Comparison of ENCODE assay signal across 14 mouse cellular contexts in the genomic region with DNA sequence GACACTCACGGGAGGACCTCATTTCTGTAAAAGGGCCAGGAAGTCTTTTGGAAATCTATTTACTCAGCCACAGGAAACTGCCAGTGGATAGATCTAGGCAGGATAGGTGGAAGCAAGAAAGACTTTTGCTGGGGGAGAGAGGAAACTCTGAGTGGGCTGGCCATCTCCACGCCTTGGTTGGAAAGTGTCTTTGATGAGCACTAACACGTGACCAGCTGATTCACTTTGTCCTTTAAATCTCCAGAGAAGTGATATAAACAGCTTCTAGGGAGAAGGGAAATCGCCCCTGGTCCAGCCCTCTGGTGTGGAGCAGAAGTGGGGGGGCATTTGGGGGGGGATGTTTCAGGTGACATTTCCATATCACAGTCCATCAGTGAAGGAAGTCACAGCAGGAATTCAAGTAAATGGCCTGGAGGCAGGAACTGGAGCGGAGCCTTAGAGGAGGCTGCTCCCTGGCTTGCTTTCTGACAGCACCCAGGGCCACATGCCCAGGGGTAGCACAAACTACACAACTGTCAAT.
A peak's percentile ranks its signal among the peaks of the same experiment; 100 is the strongest.
DNase-seq lines count a peak whose midpoint lies in the region; ATAC-seq and TF ChIP-seq lines count a peak whose summit lies in the region.
"Had no signal": no experiment of that assay in that cellular context is flagged by ENCODE, and none has a peak within 500 bp of the region (broad histone marks: within the 10 kb centered on the region; RNA-seq: fewer than 3 reads in every experiment).

No protein-coding gene starts in this region.

- DNase-seq in heart, embryonic 10.5 days (ENCODE audit: low spot score): no peak
- no peak for DNase-seq in heart, postnatal 25 days (ENCODE audit: low spot score)
- DNase-seq in neural tube, embryonic 11.5 days (ENCODE audit: low spot score): no peak
- no peak for DNase-seq in neural tube, embryonic 10.5 days (ENCODE audit: extremely low spot score, low spot score)
- DNase-seq in limb, embryonic 14.5 days (ENCODE audit: low spot score): no peak
- DNase-seq in layer of hippocampus, postnatal 14 days (ENCODE audit: low spot score in 2 of 2): no peak
- DNase-seq in left cerebral cortex, adult 18-20 months (ENCODE audit: low spot score in 2 of 2): no peak
- DNase-seq in cerebellum, postnatal 14 days: no peak
- DNase-seq: kidney, adult 11 months; liver, embryonic 13.5 days; spleen, adult 18-20 months; thymus, adult 2 months had no signal

- no peaks in the 10 kb centered on the region for H3K36me3 ChIP-seq in heart, embryonic 10.5 days
- H3K36me3 ChIP-seq in neural tube, embryonic 11.5 days (ENCODE audit: control insufficient read depth, insufficient read depth, low read length): no peaks in the 10 kb centered on the region
- no peaks in the 10 kb centered on the region for H3K36me3 ChIP-seq in limb, embryonic 14.5 days (ENCODE audit: control insufficient read depth, insufficient read depth, low read length)
- H3K36me3 ChIP-seq: liver, embryonic 13.5 days had no signal

- H3K9me3 ChIP-seq in heart, embryonic 10.5 days: no peaks in the 10 kb centered on the region
- no peaks in the 10 kb centered on the region for H3K9me3 ChIP-seq in neural tube, embryonic 11.5 days (ENCODE audit: control insufficient read depth, low read length)
- no peaks in the 10 kb centered on the region for H3K9me3 ChIP-seq in limb, embryonic 14.5 days (ENCODE audit: control insufficient read depth, low read length)
- H3K9me3 ChIP-seq: liver, embryonic 13.5 days had no signal

- 37% methylated on average over 5 of the region's 5 CpGs for WGBS in heart, embryonic 10.5 days
- WGBS in neural tube, embryonic 11.5 days: 59% methylated on average over 5 of the region's 5 CpGs
- 32% methylated on average over 5 of the region's 5 CpGs for WGBS in limb, embryonic 14.5 days

- H3K4me1 ChIP-seq in heart, embryonic 10.5 days: peaks cover 49% of the 10 kb centered on the region
- H3K4me1 ChIP-seq in neural tube, embryonic 11.5 days (ENCODE audit: control insufficient read depth, insufficient read depth, low read length): no peaks in the 10 kb centered on the region
- H3K4me1 ChIP-seq in limb, embryonic 14.5 days (ENCODE audit: control insufficient read depth, insufficient read depth, low read length): peaks cover 41% of the 10 kb centered on the region
- H3K4me1 ChIP-seq: liver, embryonic 13.5 days had no signal

- H3K9ac ChIP-seq in neural tube, embryonic 11.5 days (ENCODE audit: low read length): no peak overlapping the region
- no peak overlapping the region for H3K9ac ChIP-seq in limb, embryonic 14.5 days (ENCODE audit: low read depth, low read length, severe bottlenecking)
- H3K9ac ChIP-seq: liver, embryonic 13.5 days had no signal

- H3K4me2 ChIP-seq in neural tube, embryonic 11.5 days (ENCODE audit: low read depth): no peak overlapping the region
- H3K4me2 ChIP-seq in limb, embryonic 14.5 days (replicated peaks; ENCODE audit: low read depth, low read length, severe bottlenecking): no peak overlapping the region
- H3K4me2 ChIP-seq: liver, embryonic 13.5 days had no signal

- intact Hi-C loops in heart, postnatal 25 days (cut with DNase I): no loop called here

- no peak for ATAC-seq in neural tube, embryonic 11.5 days (ENCODE audit: insufficient read depth, low FRiP score, low TSS enrichment)
- ATAC-seq in limb, embryonic 14.5 days (ENCODE audit: low FRiP score, low read depth): 0 out of 2 replicates have a peak, but pooled peaks have one; percentile 14
- ATAC-seq: forebrain, embryonic 14.5 days; midbrain, embryonic 16.5 days had no signal

- peak overlapping the region; percentile 87 for H3K27ac ChIP-seq in heart, embryonic 10.5 days
- H3K27ac ChIP-seq in neural tube, embryonic 11.5 days (ENCODE audit: low read depth, low read length): 0 out of 2 replicates have a peak overlapping the region, but pooled peaks have one; percentile 17
- peak overlapping the region; percentile 65 for H3K27ac ChIP-seq in limb, embryonic 14.5 days (replicated peaks; ENCODE audit: low read depth, low read length)
- H3K27ac ChIP-seq: liver, embryonic 13.5 days had no signal

- no peak overlapping the region; the same call in 1 of the 2 replicates for H3K4me3 ChIP-seq in heart, embryonic 10.5 days
- H3K4me3 ChIP-seq in neural tube, embryonic 11.5 days (ENCODE audit: low read depth, low read length): no peak overlapping the region
- H3K4me3 ChIP-seq in limb, embryonic 14.5 days (replicated peaks; ENCODE audit: low read length): no peak overlapping the region
- H3K4me3 ChIP-seq: liver, embryonic 13.5 days had no signal

- TF ChIP-seq POLR2A in limb, embryonic 14.5 days (IDR thresholded peaks at IDR 0.05; ENCODE audit: borderline replicate concordance, extremely low read depth, insufficient read depth, insufficient read length): no peak

- H3K27me3 ChIP-seq in heart, embryonic 10.5 days (ENCODE audit: insufficient read depth, poor library complexity, severe bottlenecking): no peaks in the 10 kb centered on the region
- H3K27me3 ChIP-seq in neural tube, embryonic 11.5 days (ENCODE audit: control insufficient read depth, insufficient read depth, low read length): no peaks in the 10 kb centered on the region
- H3K27me3 ChIP-seq in limb, embryonic 14.5 days (ENCODE audit: control insufficient read depth, insufficient read depth, low read length): no peaks in the 10 kb centered on the region
- H3K27me3 ChIP-seq: liver, embryonic 13.5 days had no signal

Comparison
In these comparisons a context has a peak if more than half of its experiments do, and no peak if none do; other contexts are left out.
1. H3K27ac ChIP-seq: peak in every context shown above with its lines; median percentile 87 in heart, embryonic 10.5 days; 65 in limb, embryonic 14.5 days; 17 in neural tube, embryonic 11.5 days.